Mouse (Mus musculus) heart, embryonic 15.5 days (tissue): ENCODE results near the gene Mvd. TPM values are rescaled to one million over a fixed set of nuclear protein-coding genes. Genes with fewer than 3 reads are reported as not detected.

Source experiments
- ATAC-seq: fragments of 200-750 bp; cut with Nextera tagmentation; replicated peaks from 2 replicates; pipeline ENCODE4 v1.8.0; 2017; ENCODE audit warnings: low read depth, moderate TSS enrichment; ENCODE audit not compliant: insufficient number of reproducible peaks, insufficient read depth, low FRiP score
- H3K27ac ChIP-seq: fragments of 300-500 bp; sonication (generic); 2 replicates; pipeline ENCODE4 v1.5.1; 2015; ENCODE audit warnings: mild to moderate bottlenecking, inconsistent platforms
- H3K27me3 ChIP-seq: fragments of 300-500 bp; sonication (generic); 2 replicates; pipeline ENCODE4 v1.6.1; 2015; ENCODE audit warnings: inconsistent platforms
- H3K36me3 ChIP-seq: fragments of 300-500 bp; sonication (generic); 2 replicates; pipeline ENCODE4 v1.6.1; 2015; ENCODE audit warnings: mild to moderate bottlenecking, inconsistent platforms
- H3K4me1 ChIP-seq: fragments of 300-500 bp; sonication (generic); replicated peaks from 2 replicates; pipeline ENCODE4 v1.6.1; 2015; ENCODE audit warnings: inconsistent platforms
- H3K4me2 ChIP-seq: fragments of 300-500 bp; sonication (generic); 2 replicates; pipeline ENCODE4 v1.6.1; 2015; ENCODE audit warnings: inconsistent platforms, mild to moderate bottlenecking, moderate library complexity
- H3K4me3 ChIP-seq: fragments of 300-500 bp; sonication (generic); 2 replicates; pipeline ENCODE4 v1.5.1; 2015; ENCODE audit warnings: mild to moderate bottlenecking, inconsistent platforms
- H3K9ac ChIP-seq: fragments of 300-500 bp; sonication (generic); 2 replicates; pipeline ENCODE4 v1.6.1; 2015; ENCODE audit warnings: mild to moderate bottlenecking, inconsistent platforms
- H3K9me3 ChIP-seq: fragments of 300-500 bp; sonication (generic); replicated peaks from 2 replicates; pipeline ENCODE4 v1.6.1; 2016; ENCODE audit warnings: inconsistent platforms
- WGBS: fragments of 180-500 bp; shearing (Covaris S2); methylation state at CpG from one replicate; pipeline ENCODE4 v1.1.7; 2015; ENCODE audit warnings: mixed read lengths; 5-methylcytosine and 5-hydroxymethylcytosine counted together
- polyA plus RNA-seq: library from polyadenylated mRNA; unstranded; fragments of >200 nt; fragmentation: Nextera tagmentation; extraction: Ambion mirVana; gene quantifications from 2 replicates; pipeline ENCODE4 v1.2.1, GENCODE M21; 2015

Gene Mvd
- polyA plus RNA-seq, 1 experiment from 2014 or later: 13.3 TPM

DNA sequence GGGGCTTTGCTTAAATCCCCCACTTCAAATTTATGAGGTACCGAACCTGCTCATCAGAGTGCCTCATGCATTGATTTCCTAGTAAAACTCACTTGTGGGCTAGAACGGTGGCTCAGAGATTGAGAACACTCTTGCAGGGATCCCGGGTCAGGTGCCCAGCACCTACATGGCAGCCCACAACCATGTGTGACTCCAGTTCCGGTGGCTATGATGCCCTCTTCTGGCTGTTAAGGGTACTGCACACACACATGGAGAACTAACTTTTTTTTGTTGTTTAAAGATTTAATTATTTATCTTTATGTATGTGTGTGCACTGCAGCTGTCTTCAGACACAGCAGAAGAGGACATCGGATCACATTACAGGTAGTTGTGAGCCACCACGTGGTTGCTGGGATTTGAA, 7.8 kb downstream of the Mvd start:
- WGBS: 90% methylated on average over 6 of the region's 6 CpGs
- Histone ChIP-seq H3K27me3 (no peaks in the 10 kb centered on the region), H3K4me3 (no peak overlapping the region), H3K36me3 (peaks cover 14% of the 10 kb centered on the region; the same call in 1 of the 2 replicates), H3K9ac (no peak overlapping the region), H3K4me2 (no peak overlapping the region), H3K27ac (no peak overlapping the region), H3K9me3 (no peaks in the 10 kb centered on the region), H3K4me1 (peaks cover 28% of the 10 kb centered on the region)
- ATAC-seq: no peak

GRCm38 (mm10) chr8:122433269-122433905, 9.8 kb downstream of the Mvd start:
- peak overlapping the region; percentile 69; the same call in 1 of the 2 replicates for H3K4me3 ChIP-seq
- WGBS: 61% methylated on average over 11 of the region's 11 CpGs
- peak; percentile 39 for ATAC-seq
- peaks cover 27% of the 10 kb centered on the region for H3K4me1 ChIP-seq
- peak overlapping the region; percentile 96 for H3K4me2 ChIP-seq
- no peaks in the 10 kb centered on the region for H3K27me3 ChIP-seq
- H3K36me3 ChIP-seq: peaks cover 14% of the 10 kb centered on the region; the same call in 1 of the 2 replicates
- peak overlapping the region; percentile 81 for H3K27ac ChIP-seq
- H3K9me3 ChIP-seq: no peaks in the 10 kb centered on the region
- H3K9ac ChIP-seq: peak overlapping the region; percentile 78; the same call in 1 of the 2 replicates

- Histone ChIP-seq H3K4me1 (peaks cover 23% of the 10 kb centered on the region), H3K4me3 (peak within 1 kb of the TSS; percentile 69), H3K27me3 (no peaks in the 10 kb centered on the region), H3K27ac (peak within 1 kb of the TSS; percentile 81), H3K9ac (peak within 1 kb of the TSS; percentile 78), H3K4me2 (peak within 1 kb of the TSS; percentile 96), H3K36me3 (peaks cover 14% of the 10 kb centered on the region; the same call in 1 of the 2 replicates), H3K9me3 (no peaks in the 10 kb centered on the region)
- peak; percentile 81 for ATAC-seq
- 4% methylated on average over 45 of the region's 45 CpGs for WGBS
Measured at GRCm38 (mm10) chr8:122432443-122433268, 10.6 kb downstream of the Mvd start, which contains the start of gene Cyba. Cyba (minus strand) TSS chr8:122432930.

GRCm38 (mm10) chr8:122431694-122432442, 11.4 kb downstream of the Mvd start:
- Histone ChIP-seq H3K4me1 (peaks cover 23% of the 10 kb centered on the region), H3K27ac (peak overlapping the region; percentile 81), H3K9me3 (no peaks in the 10 kb centered on the region), H3K4me3 (peak overlapping the region; percentile 69), H3K36me3 (peaks cover 14% of the 10 kb centered on the region; the same call in 1 of the 2 replicates), H3K27me3 (no peaks in the 10 kb centered on the region), H3K9ac (peak overlapping the region; percentile 78), H3K4me2 (peak overlapping the region; percentile 96)
- WGBS: 24% methylated on average over 18 of the region's 18 CpGs
- no peak for ATAC-seq

DNA sequence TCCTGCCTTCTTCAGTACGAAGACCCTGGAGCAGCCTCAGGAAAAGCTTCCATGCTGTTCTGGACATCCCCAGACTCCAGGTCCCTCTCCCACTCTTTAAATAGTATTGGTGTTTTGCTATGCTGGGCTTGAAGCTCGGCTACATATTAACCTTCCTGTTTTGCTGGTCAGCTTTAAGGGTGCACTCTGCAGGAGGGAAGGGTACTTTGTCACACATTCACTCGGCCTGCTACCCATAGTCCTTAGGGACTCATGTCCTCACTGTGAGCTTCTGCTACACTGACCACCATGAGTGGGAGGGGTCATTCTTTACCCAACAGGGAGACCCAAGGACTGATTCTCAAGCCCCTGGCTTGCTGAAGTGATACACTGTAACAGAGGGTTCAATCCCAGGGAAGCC, 12.6 kb downstream of the Mvd start:
- Histone ChIP-seq H3K9me3 (no peaks in the 10 kb centered on the region), H3K27ac (no peak overlapping the region), H3K9ac (no peak overlapping the region), H3K36me3 (peaks cover 8% of the 10 kb centered on the region; the same call in 1 of the 2 replicates), H3K27me3 (no peaks in the 10 kb centered on the region), H3K4me3 (no peak overlapping the region), H3K4me2 (no peak overlapping the region), H3K4me1 (peaks cover 23% of the 10 kb centered on the region)
- ATAC-seq: no peak
- 75% methylated on average over 3 of the region's 3 CpGs for WGBS

- H3K9ac ChIP-seq: no peak overlapping the region
- no peaks in the 10 kb centered on the region for H3K9me3 ChIP-seq
- H3K27ac ChIP-seq: no peak overlapping the region
- ATAC-seq: no peak
- peaks cover 3% of the 10 kb centered on the region; the same call in 1 of the 2 replicates for H3K36me3 ChIP-seq
- no peaks in the 10 kb centered on the region for H3K27me3 ChIP-seq
- WGBS: 71% methylated on average over 10 of the region's 10 CpGs
- no peak overlapping the region for H3K4me3 ChIP-seq
- peaks cover 23% of the 10 kb centered on the region for H3K4me1 ChIP-seq
- H3K4me2 ChIP-seq: no peak overlapping the region
Measured at GRCm38 (mm10) chr8:122430058-122430636, 13.1 kb downstream of the Mvd start.

DNA sequence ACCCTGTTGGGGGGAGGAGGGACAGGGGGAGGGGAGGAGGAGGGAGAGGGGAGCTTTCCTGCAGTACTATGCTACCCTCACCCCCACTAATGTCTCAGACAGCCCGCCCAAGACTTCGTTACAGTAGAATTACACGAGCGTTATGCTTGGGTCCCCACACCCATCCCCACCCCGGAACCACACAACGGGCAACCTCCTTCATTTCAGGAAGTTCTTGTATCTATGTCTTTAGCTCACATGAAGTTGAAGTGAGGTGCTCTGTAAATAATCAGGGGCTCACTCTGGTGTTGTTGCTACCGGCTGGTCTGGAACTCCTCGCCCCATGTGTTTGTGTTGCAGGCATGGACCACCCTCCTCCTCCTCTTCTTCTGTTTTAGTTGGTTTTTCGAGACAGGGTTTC, 15.1 kb downstream of the Mvd start:
- Histone ChIP-seq H3K27me3 (no peaks in the 10 kb centered on the region), H3K4me1 (peaks cover 33% of the 10 kb centered on the region), H3K4me3 (no peak overlapping the region), H3K27ac (no peak overlapping the region), H3K4me2 (no peak overlapping the region), H3K36me3 (0 out of 2 replicates have a peak, but pooled peaks cover 3% of the 10 kb centered on the region), H3K9ac (no peak overlapping the region), H3K9me3 (no peaks in the 10 kb centered on the region)
- ATAC-seq: no peak
- 89% methylated on average over 9 of the region's 9 CpGs for WGBS

GRCm38 (mm10) chr8:122427607-122428006, 15.6 kb downstream of the Mvd start:
- no peak overlapping the region for H3K4me3 ChIP-seq
- no peak for ATAC-seq
- H3K9ac ChIP-seq: no peak overlapping the region
- no peaks in the 10 kb centered on the region for H3K27me3 ChIP-seq
- H3K4me1 ChIP-seq: peaks cover 29% of the 10 kb centered on the region
- WGBS: 91% methylated on average over 7 of the region's 7 CpGs
- H3K36me3 ChIP-seq: 0 out of 2 replicates have a peak, but pooled peaks cover 3% of the 10 kb centered on the region
- H3K27ac ChIP-seq: no peak overlapping the region
- H3K4me2 ChIP-seq: no peak overlapping the region
- H3K9me3 ChIP-seq: no peaks in the 10 kb centered on the region

DNA sequence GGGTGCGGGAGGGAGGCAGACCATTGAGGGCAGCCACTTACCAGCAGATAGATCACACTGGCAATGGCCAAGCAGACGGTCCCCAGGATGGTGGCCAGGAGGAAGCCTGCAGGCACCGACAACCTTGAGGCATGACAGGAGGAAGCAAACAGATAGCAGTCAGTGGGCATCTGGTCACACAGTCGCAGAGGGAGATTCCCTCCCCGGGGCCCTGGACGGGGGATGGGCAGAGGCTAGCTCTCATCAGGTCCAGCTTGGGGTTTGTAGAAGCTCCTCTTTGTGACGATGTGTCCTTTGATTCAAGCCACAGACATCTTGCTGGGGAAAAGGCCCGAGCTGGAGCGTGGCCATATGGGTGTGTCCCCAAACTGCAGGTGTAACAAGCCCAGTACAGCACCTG, 17.1 kb downstream of the Mvd start:
- no peaks in the 10 kb centered on the region for H3K27me3 ChIP-seq
- no peak overlapping the region for H3K4me3 ChIP-seq
- WGBS: 60% methylated on average over 9 of the region's 9 CpGs
- H3K9me3 ChIP-seq: no peaks in the 10 kb centered on the region
- H3K27ac ChIP-seq: no peak overlapping the region
- peaks cover 15% of the 10 kb centered on the region for H3K4me1 ChIP-seq
- 0 out of 2 replicates have a peak, but pooled peaks cover 3% of the 10 kb centered on the region for H3K36me3 ChIP-seq
- H3K4me2 ChIP-seq: no peak overlapping the region
- no peak for ATAC-seq
- no peak overlapping the region for H3K9ac ChIP-seq

DNA sequence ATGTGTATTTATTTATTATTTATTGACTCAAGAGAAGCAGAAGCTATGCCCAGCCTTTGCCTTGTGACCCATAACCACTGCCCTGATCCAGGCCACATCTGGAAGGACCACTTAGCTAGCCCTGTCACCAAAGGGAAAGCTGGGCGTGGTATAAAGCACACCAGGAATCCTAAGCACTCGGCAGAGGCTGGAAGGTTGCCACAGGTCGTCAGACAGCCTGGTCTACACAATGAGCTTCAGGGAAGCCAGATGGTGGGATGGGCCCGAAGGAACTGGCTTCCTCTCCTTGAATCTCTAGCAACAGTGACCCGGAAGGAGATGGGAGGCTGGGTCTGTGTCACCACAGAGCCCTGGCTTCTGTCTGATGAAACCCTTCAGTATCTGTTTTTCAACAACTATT, 19.6 kb downstream of the Mvd start:
- peak overlapping the region; percentile 1; the same call in 1 of the 2 replicates for H3K9ac ChIP-seq
- peak; percentile 34; the same call in 1 of the 2 replicates for ATAC-seq

More for the DNA sequence above, 19.6 kb downstream of the Mvd start:
- H3K27ac ChIP-seq: peak overlapping the region; percentile 1; the same call in 1 of the 2 replicates
- no peak overlapping the region for H3K4me3 ChIP-seq
- 29% methylated on average over 5 of the region's 5 CpGs for WGBS
- H3K4me1 ChIP-seq: peaks cover 23% of the 10 kb centered on the region
- H3K36me3 ChIP-seq: 0 out of 2 replicates have a peak, but pooled peaks cover 3% of the 10 kb centered on the region
- H3K27me3 ChIP-seq: no peaks in the 10 kb centered on the region
- H3K4me2 ChIP-seq: no peak overlapping the region
- no peaks in the 10 kb centered on the region for H3K9me3 ChIP-seq
